Mouse (Mus musculus) CH12F3 (cell line): ENCODE results near the gene Brd9.
"Not testable (repeated sequence)": the region's sequence is repeated elsewhere in the genome, so short reads cannot be mapped to it uniquely, and the experiment has no call there.

Experiments
- in situ Hi-C: fragments of 300-500 bp; cut with MboI; formaldehyde crosslinking; loops from 2 replicates; pipeline ENCODE4 v1.14.3; 2020; ENCODE audit warnings: low sequenced_read_pairs

The Brd9 gene

GRCm38 (mm10) chr13:73976935-73977334, 39.3 kb downstream of the Brd9 start:
- in situ Hi-C loops = no loop called here

DNA sequence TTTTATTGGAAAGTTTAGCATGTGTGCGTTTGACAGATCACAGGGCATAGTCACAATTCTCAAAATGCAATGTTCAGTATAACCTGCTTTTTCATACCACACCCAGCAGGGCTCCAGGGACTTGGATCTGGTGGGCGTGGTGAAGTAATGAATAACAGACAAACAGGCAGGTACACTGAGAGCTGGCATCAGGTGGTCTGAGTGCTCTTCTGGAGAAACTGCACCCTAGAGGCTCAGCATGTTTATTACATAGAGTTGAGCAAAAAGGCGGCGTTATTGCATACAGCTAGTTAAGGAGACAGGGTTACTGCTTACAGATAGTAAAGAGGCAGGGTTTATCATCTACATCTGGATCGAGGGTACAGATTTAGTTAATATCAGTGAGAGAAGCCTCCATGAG, 52.7 kb downstream of the Brd9 start:
- in situ Hi-C loops = no loop called here

DNA sequence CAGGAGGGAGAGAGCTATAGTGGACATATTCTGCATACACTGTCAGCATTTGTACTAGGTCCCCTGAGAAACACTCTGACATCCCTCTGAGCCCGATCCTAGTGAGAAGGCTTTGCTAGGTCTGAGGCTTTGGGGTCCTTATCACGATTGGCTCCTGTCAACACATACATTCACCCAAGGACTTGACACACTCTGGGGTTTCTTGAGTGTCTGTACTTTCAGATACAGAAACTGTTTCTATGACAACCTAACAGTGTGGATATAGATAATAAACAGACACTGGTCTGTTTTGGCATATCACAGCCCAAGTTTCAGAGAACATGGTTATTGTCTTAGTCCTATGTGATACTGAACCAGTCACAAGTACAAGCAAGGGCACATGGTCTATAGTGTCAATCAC, 53.1 kb downstream of the Brd9 start:
- in situ Hi-C loops = no loop called here

GRCm38 (mm10) chr13:73991267-73991666, 53.7 kb downstream of the Brd9 start:
- in situ Hi-C loops = no loop called here

GRCm38 (mm10) chr13:73996456-73996855, 58.8 kb downstream of the Brd9 start:
- in situ Hi-C loops = no loop called here

DNA sequence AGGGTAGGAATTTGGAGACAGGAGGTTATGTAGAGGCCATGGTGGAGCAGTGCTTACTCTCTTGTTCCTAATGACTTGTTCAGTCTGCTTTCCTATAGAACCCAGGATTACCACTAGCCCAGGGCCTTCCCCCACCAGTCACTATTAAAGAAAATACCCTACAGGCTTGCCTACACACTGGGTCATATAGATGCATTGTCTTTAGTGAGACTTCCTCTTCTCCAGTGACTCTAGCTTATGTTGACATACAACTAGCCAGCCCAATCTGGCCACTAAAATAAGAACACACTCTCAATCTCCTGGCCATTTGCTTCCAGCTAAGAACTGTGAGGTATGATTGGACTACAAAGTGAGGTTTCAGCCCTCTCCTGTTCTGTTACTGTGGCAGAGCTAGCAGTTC, 62.9 kb downstream of the Brd9 start:
- in situ Hi-C loops = no loop called here

- in situ Hi-C loops = no loop called here
Measured at GRCm38 (mm10) chr13:74000961-74001360, 63.4 kb downstream of the Brd9 start.

DNA sequence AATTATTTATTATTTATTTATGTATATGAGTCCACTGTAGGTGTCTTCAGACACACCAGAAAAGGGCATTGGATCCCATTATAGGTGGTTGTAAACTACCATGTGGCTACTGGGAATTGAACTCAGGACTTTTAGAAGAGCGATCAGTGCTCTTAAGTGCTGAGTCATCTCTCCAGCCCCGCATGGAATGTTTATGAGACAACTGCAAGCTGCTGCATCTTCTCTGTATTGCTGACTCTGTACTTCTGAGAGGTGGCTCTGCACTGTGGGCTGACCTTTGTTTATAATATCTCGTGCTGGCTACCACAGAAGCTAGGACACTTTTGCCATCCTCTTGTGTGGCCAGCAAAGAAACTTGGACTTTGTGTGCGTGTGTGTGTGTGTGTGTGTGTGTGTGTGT, 63.9 kb downstream of the Brd9 start:
- in situ Hi-C loops = no loop called here

DNA sequence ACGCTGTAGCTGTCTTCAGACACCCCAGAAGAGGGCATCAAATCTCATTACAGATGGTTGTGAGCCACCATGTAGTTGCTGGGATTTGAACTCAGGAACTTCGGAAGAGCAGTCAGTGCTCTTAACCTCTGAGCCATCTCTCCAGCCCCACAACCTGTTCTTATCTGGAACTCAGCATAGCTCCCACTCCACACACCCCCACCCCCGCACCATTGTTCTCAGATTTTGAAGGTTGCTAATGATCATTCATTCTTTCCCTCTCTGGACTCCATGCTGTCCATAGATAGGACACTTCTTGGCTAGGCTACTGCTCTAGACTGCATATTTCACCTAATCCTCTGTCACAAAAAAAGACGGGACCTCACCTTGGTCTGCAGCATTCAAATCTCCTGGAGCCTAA, 69.3 kb downstream of the Brd9 start:
- in situ Hi-C loops = not testable (repeated sequence)

DNA sequence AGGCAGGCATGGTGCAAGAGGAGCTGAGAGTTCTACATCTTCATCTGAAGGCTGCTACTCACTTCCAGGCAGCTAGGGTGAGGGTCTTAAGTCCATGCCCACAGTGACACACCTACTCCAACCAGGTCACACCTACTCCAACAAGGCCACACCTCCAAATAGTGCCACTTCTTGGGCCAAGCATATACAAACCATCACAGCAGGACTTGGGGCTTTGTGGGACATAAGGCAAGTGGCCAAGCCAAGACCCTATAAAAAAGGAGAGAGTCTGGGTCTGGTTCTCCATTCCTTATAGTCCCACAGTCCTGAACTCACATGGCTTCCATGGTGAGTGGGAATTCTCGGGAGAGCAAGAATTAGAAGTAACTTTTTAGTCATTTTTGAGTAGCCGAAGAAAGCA, 70.6 kb downstream of the Brd9 start:
- in situ Hi-C loops = not testable (repeated sequence)

GRCm38 (mm10) chr13:74008948-74009718, 71.5 kb downstream of the Brd9 start, which contains the start of gene Tppp:
Gene Tppp, plus strand, starts transcription at chr13:74009407.
- in situ Hi-C loops = no loop called here

GRCm38 (mm10) chr13:74009791-74010614, 72.4 kb downstream of the Brd9 start:
- in situ Hi-C loops = no loop called here
